Mouse (Mus musculus) lung, postnatal 0 days (tissue): ENCODE results near the gene Ell2.

ENCODE experiments used
- CTCF ChIP-seq: IDR thresholded peaks from 2 replicates; pipeline ENCODE4 v1.5.1; 2016; ENCODE audit warnings: antibody characterized with exemption, mild to moderate bottlenecking
- EP300 ChIP-seq: IDR thresholded peaks from 2 replicates; pipeline ENCODE4 v1.6.1; 2016; ENCODE audit warnings: antibody characterized with exemption, mild to moderate bottlenecking, control low read depth

- TF ChIP-seq CTCF, result no peak
- no peak for TF ChIP-seq EP300
These were observed 71.6 kb downstream of the Ell2 start for GRCm38 (mm10) chr13:75778156-75778555.
